Mouse (Mus musculus) CH12.LX (cell line): Measurements from ENCODE around the gene Aftph. TPM values are rescaled to one million over a fixed set of nuclear protein-coding genes. Genes with fewer than 3 reads are reported as not detected.
"Not testable (repeated sequence)": the region's sequence is repeated elsewhere in the genome, so short reads cannot be mapped to it uniquely, and the experiment has no call there.

Source experiments
- DNase-seq: peaks from one replicate; pipeline ENCODE4 v3.0.0-alpha.2; 2013; ENCODE audit errors: extremely low read depth
- H3K27ac ChIP-seq: 2 replicates; pipeline ENCODE4 v1.5.1; 2012; ENCODE audit warnings: low read depth, mild to moderate bottlenecking, control low read depth, moderate library complexity; ENCODE audit not compliant: insufficient read depth
- H3K27me3 ChIP-seq: replicated peaks from 2 replicates; pipeline ENCODE3; 2012; ENCODE audit warnings: inconsistent platforms
- H3K36me3 ChIP-seq, 2 experiments: replicated peaks in 1 of 2; 2 replicates each; pipeline versions ENCODE3 to v1.6.1; 2012; ENCODE audit warnings: inconsistent platforms in 1 of 2, low read length in 1 of 2, mild to moderate bottlenecking in 1 of 2, mixed read lengths in 1 of 2, moderate library complexity in 1 of 2; ENCODE audit not compliant: control insufficient read depth in 1 of 2, insufficient read depth in 1 of 2
- H3K4me1 ChIP-seq, 2 experiments: 2 replicates each; pipeline ENCODE4 v1.6.1; 2012; ENCODE audit warnings: inconsistent platforms in 1 of 2, moderate library complexity in 1 of 2; ENCODE audit not compliant: insufficient read depth in 2 of 2, control insufficient read depth in 1 of 2
- H3K4me2 ChIP-seq: 2 replicates; pipeline ENCODE4 v1.6.1; 2012; ENCODE audit warnings: low read depth, mild to moderate bottlenecking, control low read depth; ENCODE audit not compliant: poor library complexity, insufficient read depth, severe bottlenecking
- H3K4me3 ChIP-seq, 3 experiments: fragments of 150-350 bp in 1 of 3; sonication (generic) in 1 of 3; replicated peaks in 1 of 3; 2 replicates each; pipeline versions ENCODE3 to v1.5.1; 2011 to 2012; ENCODE audit warnings: low read depth in 2 of 3, low read length in 2 of 3, mild to moderate bottlenecking in 2 of 3, moderate library complexity in 2 of 3, control low read depth in 1 of 3, improper control_type of control experiment in 1 of 3, inconsistent platforms in 1 of 3, mixed read lengths in 1 of 3; ENCODE audit not compliant: poor library complexity in 1 of 3
- H3K79me2 ChIP-seq: replicated peaks from 2 replicates; pipeline ENCODE4 v1.6.1; 2012; ENCODE audit warnings: mild to moderate bottlenecking, moderate library complexity; ENCODE audit not compliant: control insufficient read depth, poor library complexity, insufficient read depth, severe bottlenecking; ENCODE audit errors: extremely low read depth
- H3K9ac ChIP-seq: 2 replicates; pipeline ENCODE4 v1.6.1; 2012; ENCODE audit warnings: low read depth, mild to moderate bottlenecking, control low read depth, moderate library complexity; ENCODE audit not compliant: insufficient read depth
- H3K9me3 ChIP-seq: replicated peaks from 2 replicates; pipeline ENCODE3; 2012; ENCODE audit warnings: low read length, inconsistent platforms, mixed read lengths
- CHD1 ChIP-seq: IDR thresholded peaks from 2 replicates; pipeline ENCODE4 v1.6.1; 2012; ENCODE audit warnings: low read depth, low read length, improper control_type of control experiment, inconsistent platforms
- CHD2 ChIP-seq: IDR thresholded peaks from 2 replicates; pipeline ENCODE4 v1.6.1; 2011; ENCODE audit warnings: low read length, improper control_type of control experiment
- CTCF ChIP-seq, 2 experiments: IDR thresholded peaks in 1 of 2; conservative IDR thresholded peaks in 1 of 2; 2 replicates each; pipeline ENCODE4 v1.5.1; 2011 to 2012; ENCODE audit warnings: low read depth in 2 of 2, low read length in 2 of 2, improper control_type of control experiment in 1 of 2, inconsistent platforms in 1 of 2, mild to moderate bottlenecking in 1 of 2, moderate library complexity in 1 of 2
- ELF1 ChIP-seq: IDR thresholded peaks from 2 replicates; pipeline ENCODE4 v1.6.1; 2014; ENCODE audit warnings: low read depth, mild to moderate bottlenecking, inconsistent platforms, low read length, improper control_type of control experiment
- EP300 ChIP-seq: IDR thresholded peaks from 2 replicates; pipeline ENCODE4 v1.6.1; 2011; ENCODE audit warnings: low read length, improper control_type of control experiment
- ETS1 ChIP-seq: conservative IDR thresholded peaks from 2 replicates; pipeline ENCODE4 v1.6.1; 2012; ENCODE audit warnings: low read depth, mild to moderate bottlenecking, inconsistent platforms, low read length, improper control_type of control experiment, moderate library complexity
- JUN ChIP-seq: IDR thresholded peaks from 2 replicates; pipeline ENCODE4 v1.6.1; 2011; ENCODE audit warnings: low read depth, mild to moderate bottlenecking, low read length, improper control_type of control experiment, moderate library complexity; ENCODE audit not compliant: insufficient read depth
- KAT2A ChIP-seq: IDR thresholded peaks from 2 replicates; pipeline ENCODE4 v1.6.1; 2012; ENCODE audit warnings: low read length, improper control_type of control experiment, inconsistent platforms; ENCODE audit not compliant: insufficient replicate concordance
- MAFK ChIP-seq: IDR thresholded peaks from 2 replicates; pipeline ENCODE4 v1.6.1; 2011; ENCODE audit warnings: low read length, improper control_type of control experiment; ENCODE audit not compliant: insufficient replicate concordance
- MAX ChIP-seq: IDR thresholded peaks from 2 replicates; pipeline ENCODE4 v1.6.1; 2011; ENCODE audit warnings: low read length, improper control_type of control experiment
- MAZ ChIP-seq: IDR thresholded peaks from 2 replicates; pipeline ENCODE4 v1.6.1; 2012; ENCODE audit warnings: low read depth, mild to moderate bottlenecking, inconsistent platforms, low read length, improper control_type of control experiment, moderate library complexity
- MEF2A ChIP-seq: IDR thresholded peaks from 2 replicates; pipeline ENCODE4 v1.6.1; 2014; ENCODE audit warnings: low read depth, mild to moderate bottlenecking, inconsistent platforms, low read length, improper control_type of control experiment, borderline replicate concordance
- MXI1 ChIP-seq: IDR thresholded peaks from 2 replicates; pipeline ENCODE4 v1.6.1; 2011; ENCODE audit warnings: mild to moderate bottlenecking, low read depth, low read length, improper control_type of control experiment
- NRF1 ChIP-seq: IDR thresholded peaks from 2 replicates; pipeline ENCODE4 v1.6.1; 2014; ENCODE audit warnings: low read depth, mild to moderate bottlenecking, inconsistent platforms, low read length, improper control_type of control experiment, moderate library complexity
- SIN3A ChIP-seq: IDR thresholded peaks from 2 replicates; pipeline ENCODE4 v1.6.1; 2012; ENCODE audit warnings: low read length, improper control_type of control experiment, inconsistent platforms
- TBP ChIP-seq: conservative IDR thresholded peaks from 2 replicates; pipeline ENCODE4 v1.6.1; 2011; ENCODE audit warnings: low read depth, low read length, improper control_type of control experiment
- ZC3H11A ChIP-seq: IDR thresholded peaks from 2 replicates; pipeline ENCODE4 v1.6.1; 2012; ENCODE audit warnings: low read depth, mild to moderate bottlenecking, inconsistent platforms, low read length, improper control_type of control experiment
- ZMIZ1 ChIP-seq: IDR thresholded peaks from 2 replicates; pipeline ENCODE4 v1.6.1; 2012; ENCODE audit warnings: low read depth, mild to moderate bottlenecking, inconsistent platforms, low read length, improper control_type of control experiment
- ZNF384 ChIP-seq: IDR thresholded peaks from 2 replicates; pipeline ENCODE4 v1.6.1; 2012; ENCODE audit warnings: low read depth, low read length, improper control_type of control experiment, inconsistent platforms
- dilution Hi-C: fragments of 300-500 bp; cut with MboI; formaldehyde crosslinking; loops from 2 replicates; pipeline ENCODE4 v1.14.3; 2020; ENCODE audit warnings: low sequenced_read_pairs; ENCODE audit not compliant: extremely low pct_unique_long_range_greater_than_20kb, extremely low pct_ligation_motif_present
- in situ Hi-C: fragments of 300-500 bp; cut with MboI; formaldehyde crosslinking; loops from 3 replicates; pipeline ENCODE4 v1.14.3; 2019; ENCODE audit warnings: low sequenced_read_pairs, low pct_ligation_motif_present, low pct_unique_long_range_greater_than_20kb, mixed read lengths
- polyA plus RNA-seq: library from polyadenylated mRNA; unstranded; fragments of >175 nt; gene quantifications from 2 replicates; pipeline ENCODE4 v1.2.1, GENCODE M21; 2012; ENCODE audit warnings: low read depth; ENCODE audit not compliant: insufficient read length
- total RNA-seq, 2 experiments: library from RNA; depleted of rRNA; stranded (reverse); fragments of 300-350 nt in 1 of 2; fragments of >200 nt in 1 of 2; gene quantifications; 2 replicates each; pipeline ENCODE4 v1.2.3; 2012 to 2014

Gene Aftph
- total and polyA plus RNA-seq, 3 experiments, result 53.7 to 80.0 (median 53.9) TPM

- no peaks in the 10 kb centered on the region for H3K27me3 ChIP-seq
- dilution Hi-C loops, result no loop called here
- no peaks in the 10 kb centered on the region for H3K79me2 ChIP-seq
- in situ Hi-C loops, result no loop called here
- H3K36me3 ChIP-seq, result no peaks in the 10 kb centered on the region
- no peak for DNase-seq
- peaks cover 5% of the 10 kb centered on the region for H3K9me3 ChIP-seq
- TF ChIP-seq EP300 (0 out of 2 replicates have a peak, but pooled peaks have one; percentile 22), SIN3A (no peak), ZC3H11A (no peak)
- H3K4me2 ChIP-seq, result no peak overlapping the region
- peaks cover 2 to 14% of the 10 kb centered on the region in 2 experiments; a peak in 3 of 4 replicates for H3K4me1 ChIP-seq
- H3K4me3 ChIP-seq, result no peak overlapping the region
- H3K9ac ChIP-seq, result no peak overlapping the region
- H3K27ac ChIP-seq, result no peak overlapping the region
These were observed 36.9 kb upstream of the Aftph start for GRCm38 (mm10) chr11:20778298-20778697.

GRCm38 (mm10) chr11:20776668-20777067 is 35.3 kb upstream of the Aftph start:
- H3K27me3 ChIP-seq, result no peaks in the 10 kb centered on the region
- H3K4me2 ChIP-seq, result no peak overlapping the region
- H3K9ac ChIP-seq, result no peak overlapping the region
- H3K9me3 ChIP-seq, result peaks cover 5% of the 10 kb centered on the region
- in situ Hi-C loops, result no loop called here
- DNase-seq, result no peak
- no peaks in the 10 kb centered on the region for H3K79me2 ChIP-seq
- H3K4me3 ChIP-seq, result no peak overlapping the region
- H3K27ac ChIP-seq, result no peak overlapping the region
- H3K36me3 ChIP-seq, result no peaks in the 10 kb centered on the region
- no peak for TF ChIP-seq ETS1
- no peak for TF ChIP-seq TBP
- no peak for TF ChIP-seq NRF1
- TF ChIP-seq MXI1, result no peak
- TF ChIP-seq MAZ, result no peak
- dilution Hi-C loops, result no loop called here
- H3K4me1 ChIP-seq, result peaks cover 2 to 14% of the 10 kb centered on the region in 2 experiments; a peak in 3 of 4 replicates

GRCm38 (mm10) chr11:20772642-20773041 is 31.3 kb upstream of the Aftph start:
- dilution Hi-C loops, result no loop called here
- in situ Hi-C loops, result no loop called here

GRCm38 (mm10) chr11:20771827-20772226 is 30.4 kb upstream of the Aftph start:
- in situ Hi-C loops, H3K79me2 ChIP-seq, H3K27me3 ChIP-seq, DNase-seq, H3K4me1 ChIP-seq, H3K27ac ChIP-seq, H3K4me2 ChIP-seq, H3K9me3 ChIP-seq, H3K9ac ChIP-seq, H3K36me3 ChIP-seq, dilution Hi-C loops, H3K4me3 ChIP-seq: not testable (repeated sequence)

More at GRCm38 (mm10) chr11:20772642-20773041, 31.3 kb upstream of the Aftph start:
- H3K27me3 ChIP-seq, result no peaks in the 10 kb centered on the region
- H3K4me2 ChIP-seq, result no peak overlapping the region
- no peak overlapping the region for H3K4me3 ChIP-seq
- H3K4me1 ChIP-seq, result peaks cover 0 to 4% of the 10 kb centered on the region in 2 experiments; a peak in 3 of 4 replicates
- no peaks in the 10 kb centered on the region for H3K79me2 ChIP-seq
- no peaks in the 10 kb centered on the region for H3K36me3 ChIP-seq
- TF ChIP-seq ZNF384 (no peak), CHD2 (no peak), MAFK (no peak), MAZ (no peak), CTCF (conservative IDR thresholded peaks at IDR 0.05 in 1 of 2, IDR thresholded peaks at IDR 0.05 in 1 of 2; ENCODE audit: low read depth in 2 of 2, low read length in 2 of 2) (no peak), SIN3A (no peak), ELF1 (no peak), JUN (no peak), KAT2A (no peak), NRF1 (no peak), EP300 (no peak), ZMIZ1 (no peak), MEF2A (no peak), MAX (no peak), TBP (no peak), CHD1 (no peak)
- TF ChIP-seq, all 38 proteins: peak for 0
- Histone ChIP-seq H3K9me3 (peaks cover 5% of the 10 kb centered on the region), H3K27ac (no peak overlapping the region), H3K9ac (no peak overlapping the region)
- no peak for DNase-seq
